Mouse (Mus musculus): ENCODE results near the gene Depdc1b.

GRCm38 (mm10) chr13:108386058-108386457 lies 69.9 kb downstream of the Depdc1b start:
- no peak for TF ChIP-seq GATA1 (IDR thresholded peaks at IDR 0.05; ENCODE audit: low read length)
- no peak for TF ChIP-seq TAL1 (IDR thresholded peaks at IDR 0.05; ENCODE audit: low read length)

Measured in erythroblast, embryonic 14.5 days (primary cell).